ENCODE assay signal across 25 mouse cellular contexts in genomic region chr13:19161111-19161510, GRCm38 (mm10).
A peak's percentile ranks its signal among the peaks of the same experiment; 100 is the strongest.
DNase-seq lines count a peak whose midpoint lies in the region; ATAC-seq lines count a peak whose summit lies in the region.
"Had no signal": no experiment of that assay in that cellular context is flagged by ENCODE, and none has a peak within 500 bp of the region (broad histone marks: within the 10 kb centered on the region; RNA-seq: fewer than 3 reads in every experiment).

No protein-coding gene starts in this region.

- peak; percentile 52 for ATAC-seq in frontal cortex, adult (ENCODE audit: low TSS enrichment)
- ATAC-seq in midbrain, embryonic 12.5 days (ENCODE audit: low FRiP score, low read depth), result 0 out of 2 replicates have a peak, but pooled peaks have one; percentile 21
- peak; percentile 29; the same call in 1 of the 2 replicates for ATAC-seq in midbrain, embryonic 14.5 days (ENCODE audit: low FRiP score, low TSS enrichment)
- ATAC-seq: forebrain, embryonic 15.5 days; intestine, postnatal 0 days had no signal

- H3K4me2 ChIP-seq in midbrain, embryonic 12.5 days (replicated peaks), result no peak overlapping the region
- H3K4me2 ChIP-seq in midbrain, embryonic 14.5 days (ENCODE audit: low read length), result no peak overlapping the region
- H3K4me2 ChIP-seq: forebrain, embryonic 15.5 days; hindbrain, embryonic 12.5 days; limb, embryonic 12.5 days; liver, embryonic 15.5 days; lung, embryonic 14.5 days; neural tube, embryonic 13.5 days had no signal

- H3K27me3 ChIP-seq in midbrain, embryonic 12.5 days, result no peaks in the 10 kb centered on the region
- H3K27me3 ChIP-seq in midbrain, embryonic 10.5 days (ENCODE audit: low read depth, poor library complexity, severe bottlenecking), result no peaks in the 10 kb centered on the region
- no peaks in the 10 kb centered on the region for H3K27me3 ChIP-seq in midbrain, embryonic 14.5 days (ENCODE audit: control insufficient read depth, insufficient read depth, low read length)
- H3K27me3 ChIP-seq: forebrain, embryonic 15.5 days; hindbrain, embryonic 12.5 days; limb, embryonic 12.5 days; liver, embryonic 15.5 days; neural tube, embryonic 13.5 days had no signal

- no peak overlapping the region for H3K27ac ChIP-seq in midbrain, embryonic 12.5 days (replicated peaks)
- no peak overlapping the region for H3K27ac ChIP-seq in midbrain, embryonic 10.5 days (replicated peaks)
- H3K27ac ChIP-seq in midbrain, embryonic 14.5 days (replicated peaks; ENCODE audit: low read depth, low read length), result no peak overlapping the region
- H3K27ac ChIP-seq: forebrain, embryonic 15.5 days; hindbrain, embryonic 12.5 days; limb, embryonic 12.5 days; liver, embryonic 15.5 days; neural tube, embryonic 13.5 days had no signal

- H3K36me3 ChIP-seq in midbrain, embryonic 12.5 days, result no peaks in the 10 kb centered on the region
- no peaks in the 10 kb centered on the region for H3K36me3 ChIP-seq in midbrain, embryonic 10.5 days
- no peaks in the 10 kb centered on the region for H3K36me3 ChIP-seq in midbrain, embryonic 14.5 days (ENCODE audit: control insufficient read depth, insufficient read depth, low read length)
- H3K36me3 ChIP-seq: forebrain, embryonic 15.5 days; hindbrain, embryonic 12.5 days; limb, embryonic 12.5 days; liver, embryonic 15.5 days; neural tube, embryonic 13.5 days had no signal

- H3K9me3 ChIP-seq in midbrain, embryonic 12.5 days, result no peaks in the 10 kb centered on the region
- no peaks in the 10 kb centered on the region for H3K9me3 ChIP-seq in midbrain, embryonic 10.5 days (replicated peaks)
- H3K9me3 ChIP-seq in midbrain, embryonic 14.5 days (ENCODE audit: control insufficient read depth, low read length), result no peaks in the 10 kb centered on the region
- H3K9me3 ChIP-seq: forebrain, embryonic 15.5 days; hindbrain, embryonic 12.5 days; limb, embryonic 12.5 days; liver, embryonic 15.5 days; neural tube, embryonic 13.5 days had no signal

- WGBS in midbrain, embryonic 12.5 days, result 73% methylated on average over 6 of the region's 7 CpGs
- WGBS in midbrain, embryonic 10.5 days, result 88% methylated on average over 7 of the region's 7 CpGs
- 72% methylated on average over 7 of the region's 7 CpGs for WGBS in midbrain, embryonic 14.5 days

- H3K4me1 ChIP-seq in midbrain, embryonic 12.5 days, result no peaks in the 10 kb centered on the region
- no peaks in the 10 kb centered on the region for H3K4me1 ChIP-seq in midbrain, embryonic 10.5 days
- 0 out of 2 replicates have a peak, but pooled peaks cover 4% of the 10 kb centered on the region for H3K4me1 ChIP-seq in midbrain, embryonic 14.5 days (ENCODE audit: control insufficient read depth, insufficient read depth, low read length)
- H3K4me1 ChIP-seq: forebrain, embryonic 15.5 days; hindbrain, embryonic 12.5 days; limb, embryonic 12.5 days; liver, embryonic 15.5 days; neural tube, embryonic 13.5 days had no signal

- no peak overlapping the region for H3K4me3 ChIP-seq in midbrain, embryonic 12.5 days
- H3K4me3 ChIP-seq in midbrain, embryonic 10.5 days, result no peak overlapping the region
- no peak overlapping the region for H3K4me3 ChIP-seq in midbrain, embryonic 14.5 days (replicated peaks; ENCODE audit: low read depth, low read length)
- H3K4me3 ChIP-seq: forebrain, embryonic 15.5 days; hindbrain, embryonic 12.5 days; limb, embryonic 12.5 days; liver, embryonic 15.5 days; myocyte; neural tube, embryonic 13.5 days had no signal

- no peak for DNase-seq in frontal cortex, postnatal 36 days (ENCODE audit: low spot score in 2 of 2)
- DNase-seq in midbrain, embryonic 10.5 days (ENCODE audit: low spot score), result no peak
- peak; percentile 39 for DNase-seq in cerebellum, adult 9-11 months
- no peak for DNase-seq in midbrain, embryonic 14.5 days
- DNase-seq in layer of hippocampus, adult 8-10 months (ENCODE audit: low spot score in 2 of 2), result no peak
- DNase-seq: adrenal gland, postnatal 36 days; B cell, adult 2 months; heart, postnatal 14 days; kidney, adult 9 months; kidney, postnatal 10 days; layer of hippocampus, adult 9-11 months; lung, embryonic 14.5 days; lung, postnatal 14 days; retina, postnatal 1 day; right cerebral cortex, postnatal 14 days; thymus, postnatal 4 days had no signal

- no peak overlapping the region for H3K9ac ChIP-seq in midbrain, embryonic 12.5 days (replicated peaks)
- H3K9ac ChIP-seq in midbrain, embryonic 14.5 days (replicated peaks; ENCODE audit: low read length), result no peak overlapping the region
- H3K9ac ChIP-seq: forebrain, embryonic 15.5 days; hindbrain, embryonic 12.5 days; limb, embryonic 12.5 days; liver, embryonic 15.5 days; lung, embryonic 14.5 days; neural tube, embryonic 13.5 days had no signal
